Mouse (Mus musculus) ES-Bruce4 (cell line): ENCODE results near the gene Slc38a9. TPM values are rescaled to one million over a fixed set of nuclear protein-coding genes. Genes with fewer than 3 reads are reported as not detected.
A peak's percentile ranks its signal among the peaks of the same experiment; 100 is the strongest.
"Not testable (repeated sequence)": the region's sequence is repeated elsewhere in the genome, so short reads cannot be mapped to it uniquely, and the experiment has no call there.

Experiments used
- H3K27ac ChIP-seq: 2 replicates; pipeline ENCODE4 v1.5.1; 2012; ENCODE audit warnings: low read length, inconsistent platforms; ENCODE audit not compliant: insufficient read depth
- H3K27me3 ChIP-seq: 2 replicates; pipeline ENCODE4 v1.6.1; 2012; ENCODE audit warnings: mild to moderate bottlenecking, low read length, inconsistent platforms; ENCODE audit not compliant: control insufficient read depth, poor library complexity, insufficient read depth, severe bottlenecking
- H3K36me3 ChIP-seq: 2 replicates; pipeline ENCODE4 v1.6.1; 2012; ENCODE audit warnings: inconsistent platforms, mild to moderate bottlenecking, low read length, moderate library complexity; ENCODE audit not compliant: control insufficient read depth, poor library complexity, insufficient read depth, severe bottlenecking
- H3K4me1 ChIP-seq: one replicate; pipeline ENCODE4 v1.8.1; 2011; ENCODE audit warnings: low read length; ENCODE audit not compliant: control insufficient read depth, insufficient read depth
- H3K4me3 ChIP-seq: 2 replicates; pipeline ENCODE4 v1.5.1; 2011; ENCODE audit warnings: low read depth, mild to moderate bottlenecking, low read length
- H3K9ac ChIP-seq: 2 replicates; pipeline ENCODE4 v1.6.1; 2012; ENCODE audit warnings: low read depth, mild to moderate bottlenecking, inconsistent platforms; ENCODE audit not compliant: poor library complexity, severe bottlenecking
- H3K9me3 ChIP-seq: replicated peaks from 2 replicates; pipeline ENCODE4 v1.6.1; 2012; ENCODE audit warnings: mild to moderate bottlenecking, low read length, inconsistent platforms; ENCODE audit not compliant: control insufficient read depth, poor library complexity, insufficient read depth, severe bottlenecking
- CTCF ChIP-seq: IDR thresholded peaks from one replicate; pipeline ENCODE4 v1.8.1; 2011; ENCODE audit warnings: low read depth, low read length
- EP300 ChIP-seq: IDR thresholded peaks from 2 replicates; pipeline ENCODE4 v1.6.1; 2011; ENCODE audit warnings: low read depth, low read length; ENCODE audit not compliant: insufficient read depth
- POLR2A ChIP-seq: IDR thresholded peaks from one replicate; pipeline ENCODE4 v1.8.1; 2011; ENCODE audit warnings: low read length; ENCODE audit not compliant: insufficient read depth
- polyA plus RNA-seq: library from polyadenylated mRNA; stranded (reverse); fragments of >200 nt; gene quantifications from 2 replicates; pipeline ENCODE4 v1.2.4, GENCODE M21; 2011; ENCODE audit warnings: low read depth; ENCODE audit not compliant: missing spikeins, insufficient read depth, insufficient read length

Slc38a9 gene
- polyA plus RNA-seq, 1 experiment: 16.9 TPM

GRCm38 (mm10) chr13:112721946-112722729 lies 61.6 kb downstream of the Slc38a9 start:
- no peak overlapping the region for H3K27ac ChIP-seq

GRCm38 (mm10) chr13:112724260-112724659 lies 63.7 kb downstream of the Slc38a9 start:
- H3K27ac ChIP-seq, H3K4me3 ChIP-seq, H3K36me3 ChIP-seq, H3K9me3 ChIP-seq, H3K9ac ChIP-seq, H3K4me1 ChIP-seq, H3K27me3 ChIP-seq: not testable (repeated sequence)

More at GRCm38 (mm10) chr13:112721946-112722729, 61.6 kb downstream of the Slc38a9 start:
- Histone ChIP-seq H3K4me1 (no peaks in the 10 kb centered on the region), H3K9me3 (no peaks in the 10 kb centered on the region), H3K4me3 (no peak overlapping the region), H3K36me3 (no peaks in the 10 kb centered on the region), H3K27me3 (no peaks in the 10 kb centered on the region), H3K9ac (no peak overlapping the region)
- TF ChIP-seq EP300 (no peak), POLR2A (no peak), CTCF (no peak)

GRCm38 (mm10) chr13:112726002-112726401 lies 65.5 kb downstream of the Slc38a9 start:
- Histone ChIP-seq H3K4me3 (no peak overlapping the region), H3K27me3 (no peaks in the 10 kb centered on the region), H3K4me1 (no peaks in the 10 kb centered on the region), H3K9me3 (no peaks in the 10 kb centered on the region), H3K27ac (no peak overlapping the region), H3K9ac (no peak overlapping the region), H3K36me3 (no peaks in the 10 kb centered on the region)
- no peak for TF ChIP-seq POLR2A
- no peak for TF ChIP-seq EP300
- TF ChIP-seq CTCF: no peak

GRCm38 (mm10) chr13:112733311-112733710 lies 72.8 kb downstream of the Slc38a9 start:
- no peaks in the 10 kb centered on the region for H3K9me3 ChIP-seq
- H3K27ac ChIP-seq: no peak overlapping the region
- TF ChIP-seq EP300 (no peak), CTCF (no peak), POLR2A (no peak)
- no peak overlapping the region for H3K9ac ChIP-seq
- no peaks in the 10 kb centered on the region for H3K27me3 ChIP-seq
- H3K4me3 ChIP-seq: no peak overlapping the region
- no peaks in the 10 kb centered on the region for H3K4me1 ChIP-seq
- no peaks in the 10 kb centered on the region for H3K36me3 ChIP-seq

- no peaks in the 10 kb centered on the region for H3K36me3 ChIP-seq
- no peaks in the 10 kb centered on the region for H3K27me3 ChIP-seq
- H3K9me3 ChIP-seq: no peaks in the 10 kb centered on the region
- no peak overlapping the region for H3K27ac ChIP-seq
- peak overlapping the region; percentile 36; the same call in 1 of the 2 replicates for H3K9ac ChIP-seq
- no peaks in the 10 kb centered on the region for H3K4me1 ChIP-seq
- no peak for TF ChIP-seq POLR2A
- no peak for TF ChIP-seq EP300
- no peak for TF ChIP-seq CTCF
- peak overlapping the region; percentile 44 for H3K4me3 ChIP-seq
These were observed 74.6 kb downstream of the Slc38a9 start for GRCm38 (mm10) chr13:112734906-112735713.

GRCm38 (mm10) chr13:112736407-112736806 lies 75.9 kb downstream of the Slc38a9 start:
- no peak for TF ChIP-seq CTCF
- no peak for TF ChIP-seq EP300
- Histone ChIP-seq H3K9me3 (no peaks in the 10 kb centered on the region), H3K4me1 (no peaks in the 10 kb centered on the region), H3K27ac (no peak overlapping the region), H3K36me3 (no peaks in the 10 kb centered on the region), H3K4me3 (no peak overlapping the region), H3K9ac (no peak overlapping the region), H3K27me3 (no peaks in the 10 kb centered on the region)
